Mouse (Mus musculus) heart, embryonic 11.5 days (tissue): Measurements from ENCODE around the gene Cavin4. TPM values are rescaled to one million over a fixed set of nuclear protein-coding genes. Genes with fewer than 3 reads are reported as not detected.

Experiments
- ATAC-seq: fragments of 200-750 bp; cut with Nextera tagmentation; replicated peaks from 2 replicates; pipeline ENCODE4 v1.8.0; 2017; ENCODE audit warnings: moderate library complexity; ENCODE audit not compliant: insufficient number of reproducible peaks, low FRiP score, low TSS enrichment
- H3K27ac ChIP-seq: fragments of 300-500 bp; sonication (generic); 2 replicates; pipeline ENCODE4 v1.5.1; 2014; ENCODE audit warnings: mild to moderate bottlenecking, low read depth, low read length
- H3K27me3 ChIP-seq: fragments of 300-500 bp; sonication (generic); 2 replicates; pipeline ENCODE4 v1.6.1; 2014; ENCODE audit warnings: mild to moderate bottlenecking, low read length, mixed read lengths; ENCODE audit not compliant: control insufficient read depth, insufficient read depth
- H3K36me3 ChIP-seq: fragments of 300-500 bp; sonication (generic); 2 replicates; pipeline ENCODE4 v1.6.1; 2014; ENCODE audit warnings: mild to moderate bottlenecking, low read length, moderate library complexity, mixed read lengths; ENCODE audit not compliant: control insufficient read depth, insufficient read depth
- H3K4me1 ChIP-seq: fragments of 300-500 bp; sonication (generic); 2 replicates; pipeline ENCODE4 v1.6.1; 2014; ENCODE audit warnings: low read length; ENCODE audit not compliant: control insufficient read depth, insufficient read depth
- H3K4me2 ChIP-seq: fragments of 300-500 bp; sonication (generic); 2 replicates; pipeline ENCODE4 v1.6.1; 2014; ENCODE audit warnings: mild to moderate bottlenecking, moderate library complexity
- H3K4me3 ChIP-seq: fragments of 300-500 bp; sonication (generic); 2 replicates; pipeline ENCODE4 v1.5.1; 2014; ENCODE audit warnings: low read depth, low read length
- H3K9ac ChIP-seq: fragments of 300-500 bp; sonication (generic); 2 replicates; pipeline ENCODE4 v1.6.1; 2014; ENCODE audit warnings: mild to moderate bottlenecking, low read depth, low read length, moderate library complexity
- H3K9me3 ChIP-seq: fragments of 300-500 bp; sonication (generic); replicated peaks from 2 replicates; pipeline ENCODE4 v1.6.1; 2016; ENCODE audit warnings: low read length; ENCODE audit not compliant: control insufficient read depth
- WGBS: fragments of 180-500 bp; shearing (Covaris S2); extraction: QIAGEN DNeasy Blood & Tissue Kit; methylation state at CpG from one replicate; pipeline ENCODE4 v1.1.7; 2014; ENCODE audit not compliant: insufficient replicate concordance; 5-methylcytosine and 5-hydroxymethylcytosine counted together
- polyA plus RNA-seq: library from polyadenylated mRNA; unstranded; fragments of >200 nt; fragmentation: Nextera tagmentation; extraction: Ambion mirVana; gene quantifications from 2 replicates; pipeline ENCODE4 v1.2.1, GENCODE M21; 2014

The Cavin4 gene
- polyA plus RNA-seq, 1 experiment from 2014 or later = 1.3 TPM

DNA sequence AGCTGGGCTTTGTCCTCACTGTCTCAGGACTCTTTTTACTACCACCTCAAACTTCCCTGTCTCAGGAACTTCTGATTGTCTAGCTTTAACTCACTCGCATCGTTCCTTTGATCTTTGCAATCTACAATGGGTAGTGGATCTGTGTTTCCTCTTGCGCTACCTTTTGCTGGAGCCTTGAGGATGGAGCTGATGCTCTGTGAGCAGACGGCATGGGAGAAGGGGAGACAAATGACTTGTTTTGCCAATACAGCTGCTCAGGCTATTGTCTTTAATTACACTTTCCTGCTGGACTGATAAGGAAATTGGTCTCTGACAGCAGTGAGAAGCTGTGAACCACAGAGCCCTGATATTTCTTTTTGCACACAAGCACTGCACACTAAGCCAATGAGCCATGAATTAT lies 53.5 kb downstream of the Cavin4 start:
- Histone ChIP-seq H3K27ac (no peak overlapping the region), H3K4me2 (no peak overlapping the region), H3K9ac (no peak overlapping the region), H3K4me1 (no peaks in the 10 kb centered on the region), H3K9me3 (no peaks in the 10 kb centered on the region), H3K27me3 (no peaks in the 10 kb centered on the region), H3K4me3 (no peak overlapping the region), H3K36me3 (no peaks in the 10 kb centered on the region)
- 45% methylated on average over 4 of the region's 4 CpGs for WGBS
- no peak for ATAC-seq

Other genes with a start within 250 kb of the Cavin4 start
- gene Tex10, start 190.1 kb upstream of the Cavin4 start, polyA plus RNA-seq = 51.6 and 52.8 TPM in 2 replicates
- 26.7 and 30.3 TPM in 2 replicates for gene Msantd3, start 123.6 kb upstream of the Cavin4 start, polyA plus RNA-seq
- 51.2 and 60.7 TPM in 2 replicates for gene Tmeff1, start 78.3 kb upstream of the Cavin4 start, polyA plus RNA-seq